Mouse (Mus musculus) forebrain, embryonic 16.5 days (tissue): ENCODE measurements around the gene Chpf. TPM values are rescaled to one million over a fixed set of nuclear protein-coding genes. Genes with fewer than 3 reads are reported as not detected.
A peak's percentile ranks its signal among the peaks of the same experiment; 100 is the strongest.

Source experiments
- ATAC-seq: fragments of 200-750 bp; cut with Nextera tagmentation; 2 replicates; pipeline ENCODE4 v1.8.0; 2017; ENCODE audit warnings: mild to moderate bottlenecking, moderate library complexity
- H3K27ac ChIP-seq: fragments of 300-500 bp; sonication (generic); 2 replicates; pipeline ENCODE4 v1.5.1; 2014; ENCODE audit warnings: low read length, control low read depth
- H3K27me3 ChIP-seq: fragments of 300-500 bp; sonication (generic); replicated peaks from 2 replicates; pipeline ENCODE4 v1.6.1; 2014; ENCODE audit warnings: low read length; ENCODE audit not compliant: control insufficient read depth, insufficient read depth
- H3K36me3 ChIP-seq: fragments of 300-500 bp; sonication (generic); 2 replicates; pipeline ENCODE4 v1.6.1; 2014; ENCODE audit not compliant: control insufficient read depth, insufficient read depth
- H3K4me1 ChIP-seq: fragments of 300-500 bp; sonication (generic); replicated peaks from 2 replicates; pipeline ENCODE4 v1.6.1; 2014; ENCODE audit warnings: low read length; ENCODE audit not compliant: control insufficient read depth, insufficient read depth
- H3K4me2 ChIP-seq: fragments of 300-500 bp; sonication (generic); 2 replicates; pipeline ENCODE4 v1.6.1; 2014; ENCODE audit warnings: mild to moderate bottlenecking, low read length, control low read depth
- H3K4me3 ChIP-seq: fragments of 300-500 bp; sonication (generic); replicated peaks from 2 replicates; pipeline ENCODE4 v1.5.1; 2014; ENCODE audit warnings: mild to moderate bottlenecking, low read length, control low read depth
- H3K9ac ChIP-seq: fragments of 300-500 bp; sonication (generic); replicated peaks from 2 replicates; pipeline ENCODE4 v1.6.1; 2014; ENCODE audit warnings: low read depth, low read length, control low read depth
- H3K9me3 ChIP-seq: fragments of 300-500 bp; sonication (generic); 2 replicates; pipeline ENCODE4 v1.6.1; 2016; ENCODE audit warnings: low read length; ENCODE audit not compliant: control insufficient read depth
- WGBS: fragments of 180-500 bp; shearing (Covaris S2); extraction: QIAGEN DNeasy Blood & Tissue Kit; methylation state at CpG from one replicate; pipeline ENCODE4 v1.1.7; 2014; 5-methylcytosine and 5-hydroxymethylcytosine counted together
- polyA plus RNA-seq: library from polyadenylated mRNA; unstranded; fragments of >200 nt; fragmentation: Nextera tagmentation; extraction: Ambion mirVana; gene quantifications from 2 replicates; pipeline ENCODE4 v1.2.1, GENCODE M21; 2015

The Chpf gene
- polyA plus RNA-seq, 1 experiment from 2014 or later = 28.1 TPM

GRCm38 (mm10) chr1:75487040-75487404, 7.9 kb upstream of the Chpf start:
- no peaks in the 10 kb centered on the region for H3K9me3 ChIP-seq
- WGBS = 1% methylated on average over 13 of the region's 13 CpGs
- peak overlapping the region; percentile 88 for H3K4me2 ChIP-seq
- H3K27ac ChIP-seq = no peak overlapping the region
- peaks cover 21% of the 10 kb centered on the region for H3K4me1 ChIP-seq
- ATAC-seq = peak; percentile 26
- H3K36me3 ChIP-seq = peaks cover 12% of the 10 kb centered on the region
- H3K9ac ChIP-seq = peak overlapping the region; percentile 48
- H3K4me3 ChIP-seq = peak overlapping the region; percentile 58
- peaks cover 28% of the 10 kb centered on the region for H3K27me3 ChIP-seq

DNA sequence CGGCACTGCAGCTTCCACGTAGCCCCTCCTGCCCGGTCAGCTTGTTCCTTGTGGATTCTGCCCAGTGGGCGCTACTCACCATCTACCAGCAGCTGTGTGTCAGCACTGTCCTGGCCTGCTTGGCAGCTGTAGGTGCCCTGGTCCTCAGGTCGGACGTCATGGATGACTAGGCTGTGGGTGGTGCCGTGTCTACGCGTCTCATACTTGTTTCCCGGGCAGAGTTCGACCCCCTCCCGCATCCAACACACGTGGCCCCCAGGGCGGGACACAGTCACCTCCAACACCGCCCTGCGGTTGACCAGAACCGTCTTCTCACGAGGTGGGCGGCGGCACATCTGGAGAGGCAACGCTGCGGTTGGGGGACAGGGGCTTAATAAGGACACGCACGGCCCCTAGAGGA, 7.5 kb upstream of the Chpf start:
- Histone ChIP-seq H3K4me1 (peaks cover 23% of the 10 kb centered on the region), H3K4me3 (no peak overlapping the region)
- WGBS = 6% methylated on average over 24 of the region's 24 CpGs

GRCm38 (mm10) chr1:75480735-75481134, 1.6 kb upstream of the Chpf start:
- Histone ChIP-seq H3K27me3 (peaks cover 12% of the 10 kb centered on the region), H3K36me3 (peaks cover 20% of the 10 kb centered on the region), H3K4me3 (peak overlapping the region; percentile 79), H3K9me3 (no peaks in the 10 kb centered on the region), H3K27ac (no peak overlapping the region), H3K4me2 (peak overlapping the region; percentile 91), H3K9ac (0 out of 2 replicates have a peak overlapping the region, but pooled peaks have one; percentile 16), H3K4me1 (peaks cover 40% of the 10 kb centered on the region)
- no peak for ATAC-seq
- 88% methylated on average over 7 of the region's 7 CpGs for WGBS

More for the DNA sequence above, 7.5 kb upstream of the Chpf start:
- H3K27me3 ChIP-seq = peaks cover 28% of the 10 kb centered on the region
- ATAC-seq = no peak
- H3K27ac ChIP-seq = no peak overlapping the region
- H3K36me3 ChIP-seq = peaks cover 12% of the 10 kb centered on the region
- H3K4me2 ChIP-seq = no peak overlapping the region
- H3K9me3 ChIP-seq = no peaks in the 10 kb centered on the region
- no peak overlapping the region for H3K9ac ChIP-seq

DNA sequence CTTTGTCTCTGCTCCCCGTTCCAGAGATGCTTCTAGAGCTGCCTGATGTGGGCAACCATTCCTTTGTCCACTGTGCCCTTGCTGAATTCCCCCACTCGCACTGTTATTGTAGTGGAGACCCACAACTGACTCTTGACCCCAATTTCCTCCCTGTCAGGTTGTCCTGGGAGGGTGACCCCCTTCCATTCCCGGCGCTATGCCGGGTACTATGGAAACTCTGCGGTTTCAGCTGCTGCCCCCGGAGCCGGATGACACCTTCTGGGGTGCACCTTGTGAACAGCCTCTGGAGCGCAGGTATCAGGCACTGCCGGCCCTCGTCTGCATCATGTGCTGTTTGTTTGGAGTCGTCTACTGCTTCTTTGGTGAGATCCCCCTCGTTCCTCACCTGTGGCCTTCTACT, 929 bp upstream of the Chpf start:
- peaks cover 26% of the 10 kb centered on the region for H3K36me3 ChIP-seq
- no peaks in the 10 kb centered on the region for H3K9me3 ChIP-seq
- peak overlapping the region; percentile 91 for H3K4me2 ChIP-seq
- H3K4me3 ChIP-seq = peak overlapping the region; percentile 79
- no peak overlapping the region; the same call in 1 of the 2 replicates for H3K27ac ChIP-seq
- WGBS = 15% methylated on average over 13 of the region's 13 CpGs
- no peak for ATAC-seq
- peaks cover 40% of the 10 kb centered on the region for H3K4me1 ChIP-seq
- H3K9ac ChIP-seq = peak overlapping the region; percentile 73
- peaks cover 7% of the 10 kb centered on the region; the same call in 1 of the 2 replicates for H3K27me3 ChIP-seq

DNA sequence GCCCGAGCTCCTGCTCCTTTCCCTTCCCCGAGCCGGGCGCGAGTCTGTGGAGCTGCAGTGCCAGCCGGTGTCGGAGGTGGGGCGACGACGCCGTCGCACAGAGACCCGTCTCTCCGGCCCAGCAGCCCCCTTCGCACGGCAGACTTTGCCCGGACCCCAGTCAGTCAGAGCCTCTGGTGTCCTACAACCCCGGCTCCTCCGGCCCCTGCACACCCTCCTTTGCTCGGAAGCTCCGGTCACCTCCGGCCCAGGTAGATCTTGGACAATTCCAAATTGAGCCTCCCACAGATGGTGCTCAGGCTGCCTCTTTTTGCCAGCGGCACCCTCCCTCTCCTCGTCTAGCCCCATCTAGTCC, 505 bp upstream of the Chpf start:
- H3K4me1 ChIP-seq = peaks cover 40% of the 10 kb centered on the region
- H3K4me3 ChIP-seq = peak overlapping the region; percentile 79
- peak overlapping the region; percentile 73 for H3K9ac ChIP-seq
- H3K27ac ChIP-seq = peak overlapping the region; percentile 85
- peaks cover 26% of the 10 kb centered on the region for H3K36me3 ChIP-seq
- ATAC-seq = no peak
- no peaks in the 10 kb centered on the region for H3K9me3 ChIP-seq
- peaks cover 5% of the 10 kb centered on the region; the same call in 1 of the 2 replicates for H3K27me3 ChIP-seq
- WGBS = 0% methylated on average over 23 of the region's 24 CpGs
- H3K4me2 ChIP-seq = peak overlapping the region; percentile 91

DNA sequence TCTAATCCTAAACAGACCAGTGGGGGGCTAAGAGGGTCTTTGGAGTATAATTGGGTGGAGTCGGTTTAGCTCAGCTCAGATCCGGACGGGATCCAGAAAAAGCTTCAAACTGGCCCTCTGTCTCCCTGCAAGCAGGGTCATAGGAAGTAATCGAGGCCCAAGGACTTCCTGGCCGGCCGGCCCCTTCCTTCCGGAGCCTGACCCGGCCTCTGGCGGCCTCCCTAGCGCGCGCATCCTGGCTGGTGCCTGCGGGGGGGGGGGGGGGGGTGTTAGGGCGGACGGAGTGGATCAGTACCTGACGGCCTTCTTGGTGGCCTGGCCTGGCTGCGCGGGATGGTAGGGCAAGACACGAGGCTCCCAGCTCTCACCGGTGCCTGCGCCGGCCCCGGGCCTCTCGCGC, 610 bp downstream of the Chpf start:
- Histone ChIP-seq H3K27ac (peak overlapping the region; percentile 85; the same call in 1 of the 2 replicates), H3K4me1 (peaks cover 41% of the 10 kb centered on the region), H3K9ac (peak overlapping the region; percentile 73), H3K4me2 (peak overlapping the region; percentile 91), H3K4me3 (peak overlapping the region; percentile 79), H3K27me3 (peaks cover 5% of the 10 kb centered on the region; the same call in 1 of the 2 replicates), H3K9me3 (no peaks in the 10 kb centered on the region), H3K36me3 (peaks cover 26% of the 10 kb centered on the region)
- WGBS = under 1% methylated on average over 14 of the region's 25 CpGs
- no peak for ATAC-seq

- Histone ChIP-seq H3K4me1 (peaks cover 41% of the 10 kb centered on the region), H3K27ac (no peak overlapping the region), H3K4me3 (peak overlapping the region; percentile 79), H3K9ac (peak overlapping the region; percentile 73), H3K27me3 (peaks cover 5% of the 10 kb centered on the region; the same call in 1 of the 2 replicates), H3K9me3 (no peaks in the 10 kb centered on the region), H3K4me2 (peak overlapping the region; percentile 91), H3K36me3 (peaks cover 27% of the 10 kb centered on the region)
- no peak for ATAC-seq
- WGBS = 45% methylated on average over 3 of the region's 3 CpGs
Observed at GRCm38 (mm10) chr1:75477966-75478290, 1.2 kb downstream of the Chpf start.

DNA sequence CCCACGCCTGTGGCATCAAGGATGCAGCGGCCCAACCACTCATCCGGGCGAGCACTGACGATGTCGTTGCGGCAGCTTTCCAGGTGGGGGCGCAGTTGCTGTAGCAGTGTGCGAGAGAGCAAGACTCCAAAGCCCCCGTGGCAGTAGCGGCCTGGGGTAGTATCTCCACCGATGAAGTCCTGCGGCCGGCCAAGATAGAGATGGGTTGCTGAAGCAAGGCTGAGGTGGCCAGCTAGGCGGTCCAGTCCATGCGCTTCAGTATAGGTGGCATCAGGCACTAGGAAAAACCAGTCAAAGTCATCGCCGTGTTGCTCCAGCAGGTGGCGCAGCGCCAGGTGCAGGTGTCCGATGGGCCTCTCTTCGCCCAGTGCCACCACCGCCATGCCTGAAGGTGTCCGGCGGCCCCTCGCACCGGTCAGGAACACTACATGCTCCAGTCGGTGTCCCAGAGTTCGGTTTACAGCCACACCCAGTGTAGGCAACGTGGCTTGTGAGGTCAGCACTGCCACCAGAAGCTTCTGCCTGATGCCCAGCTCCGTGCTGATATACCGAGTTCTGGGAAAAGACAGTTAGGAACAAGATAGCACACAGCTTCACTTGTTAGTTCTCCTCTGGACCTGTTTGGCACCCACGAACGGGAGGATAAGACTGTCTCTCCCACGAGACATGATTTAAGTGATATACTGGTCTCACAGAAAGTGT, 1.7 kb downstream of the Chpf start:
- Histone ChIP-seq H3K9ac (no peak overlapping the region), H3K27ac (no peak overlapping the region), H3K9me3 (no peaks in the 10 kb centered on the region), H3K4me2 (peak overlapping the region; percentile 91), H3K4me1 (peaks cover 37% of the 10 kb centered on the region), H3K4me3 (peak overlapping the region; percentile 24), H3K27me3 (peaks cover 5% of the 10 kb centered on the region; the same call in 1 of the 2 replicates), H3K36me3 (peaks cover 23% of the 10 kb centered on the region)
- 8% methylated on average over 35 of the region's 35 CpGs for WGBS
- ATAC-seq = no peak

GRCm38 (mm10) chr1:75476441-75476840, 2.7 kb downstream of the Chpf start:
- Histone ChIP-seq H3K4me2 (no peak overlapping the region), H3K36me3 (peaks cover 25% of the 10 kb centered on the region)
- WGBS = 96% methylated on average over 11 of the region's 11 CpGs

More at GRCm38 (mm10) chr1:75476441-75476840, 2.7 kb downstream of the Chpf start:
- Histone ChIP-seq H3K4me3 (no peak overlapping the region), H3K4me1 (peaks cover 34% of the 10 kb centered on the region), H3K9ac (no peak overlapping the region), H3K27me3 (peaks cover 5% of the 10 kb centered on the region; the same call in 1 of the 2 replicates), H3K9me3 (no peaks in the 10 kb centered on the region), H3K27ac (no peak overlapping the region)
- ATAC-seq = no peak
